Mouse (Mus musculus) forebrain, embryonic 13.5 days (tissue): ENCODE measurements around the gene Sco2. TPM values are rescaled to one million over a fixed set of nuclear protein-coding genes. Genes with fewer than 3 reads are reported as not detected.

Experiments used
- ATAC-seq: fragments of 200-750 bp; cut with Nextera tagmentation; 2 replicates; pipeline ENCODE4 v1.8.0; 2017
- H3K27ac ChIP-seq: fragments of 300-500 bp; sonication (generic); 2 replicates; pipeline ENCODE4 v1.5.1; 2015; ENCODE audit warnings: inconsistent platforms, mild to moderate bottlenecking, moderate library complexity
- H3K27me3 ChIP-seq: fragments of 300-500 bp; sonication (generic); 2 replicates; pipeline ENCODE4 v1.6.1; 2015; ENCODE audit warnings: mild to moderate bottlenecking, inconsistent platforms
- H3K36me3 ChIP-seq: fragments of 300-500 bp; sonication (generic); 2 replicates; pipeline ENCODE4 v1.6.1; 2015; ENCODE audit warnings: mild to moderate bottlenecking, inconsistent platforms; ENCODE audit not compliant: poor library complexity, severe bottlenecking
- H3K4me1 ChIP-seq: fragments of 300-500 bp; sonication (generic); 2 replicates; pipeline ENCODE4 v1.6.1; 2015; ENCODE audit warnings: inconsistent platforms
- H3K4me2 ChIP-seq: fragments of 300-500 bp; sonication (generic); 2 replicates; pipeline ENCODE4 v1.6.1; 2015; ENCODE audit warnings: inconsistent platforms, mild to moderate bottlenecking, moderate library complexity
- H3K4me3 ChIP-seq: fragments of 300-500 bp; sonication (generic); 2 replicates; pipeline ENCODE4 v1.5.1; 2015; ENCODE audit warnings: mild to moderate bottlenecking, inconsistent platforms
- H3K9ac ChIP-seq: fragments of 300-500 bp; sonication (generic); 2 replicates; pipeline ENCODE4 v1.6.1; 2015; ENCODE audit warnings: mild to moderate bottlenecking, inconsistent platforms
- H3K9me3 ChIP-seq: fragments of 300-500 bp; sonication (generic); replicated peaks from 2 replicates; pipeline ENCODE4 v1.6.1; 2016; ENCODE audit warnings: inconsistent platforms
- WGBS: fragments of 180-500 bp; shearing (Covaris S2); methylation state at CpG from one replicate; pipeline ENCODE4 v1.1.7; 2015; 5-methylcytosine and 5-hydroxymethylcytosine counted together
- polyA plus RNA-seq: library from polyadenylated mRNA; unstranded; fragments of >200 nt; fragmentation: Nextera tagmentation; extraction: Ambion mirVana; gene quantifications from 2 replicates; pipeline ENCODE4 v1.2.1, GENCODE M21; 2015

The Sco2 gene
- polyA plus RNA-seq, 1 experiment from 2014 or later, result 4.0 TPM

GRCm38 (mm10) chr15:89372068-89372467 is 1.6 kb downstream of the Sco2 start:
- no peak overlapping the region for H3K4me3 ChIP-seq
- H3K27me3 ChIP-seq, result peaks cover 17% of the 10 kb centered on the region
- H3K27ac ChIP-seq, result no peak overlapping the region
- H3K36me3 ChIP-seq, result peaks cover 58% of the 10 kb centered on the region
- H3K4me2 ChIP-seq, result no peak overlapping the region
- no peak for ATAC-seq
- no peaks in the 10 kb centered on the region for H3K9me3 ChIP-seq
- H3K9ac ChIP-seq, result no peak overlapping the region; the same call in 1 of the 2 replicates
- WGBS, result 81% methylated on average over 13 of the region's 13 CpGs
- peaks cover 16% of the 10 kb centered on the region for H3K4me1 ChIP-seq

GRCm38 (mm10) chr15:89365141-89365551 is 8.5 kb downstream of the Sco2 start:
- no peak overlapping the region for H3K9ac ChIP-seq
- WGBS, result 98% methylated on average over 4 of the region's 4 CpGs
- H3K4me3 ChIP-seq, result no peak overlapping the region
- ATAC-seq, result no peak
- no peak overlapping the region for H3K27ac ChIP-seq
- H3K9me3 ChIP-seq, result no peaks in the 10 kb centered on the region
- H3K4me2 ChIP-seq, result no peak overlapping the region
- no peaks in the 10 kb centered on the region for H3K4me1 ChIP-seq
- H3K36me3 ChIP-seq, result peaks cover 100% of the 10 kb centered on the region
- H3K27me3 ChIP-seq, result no peaks in the 10 kb centered on the region

GRCm38 (mm10) chr15:89363051-89363450 is 10.6 kb downstream of the Sco2 start:
- no peak overlapping the region for H3K4me3 ChIP-seq
- H3K9ac ChIP-seq, result no peak overlapping the region
- peaks cover 9% of the 10 kb centered on the region; the same call in 1 of the 2 replicates for H3K4me1 ChIP-seq
- H3K9me3 ChIP-seq, result no peaks in the 10 kb centered on the region
- H3K36me3 ChIP-seq, result peaks cover 84% of the 10 kb centered on the region
- no peaks in the 10 kb centered on the region for H3K27me3 ChIP-seq
- ATAC-seq, result no peak
- no peak overlapping the region for H3K27ac ChIP-seq
- no peak overlapping the region for H3K4me2 ChIP-seq
- WGBS, result 92% methylated on average over 7 of the region's 7 CpGs

- Histone ChIP-seq H3K9me3 (no peaks in the 10 kb centered on the region), H3K4me2 (no peak overlapping the region), H3K27me3 (no peaks in the 10 kb centered on the region), H3K4me1 (peaks cover 41% of the 10 kb centered on the region), H3K36me3 (peaks cover 47% of the 10 kb centered on the region), H3K4me3 (no peak overlapping the region), H3K9ac (no peak overlapping the region), H3K27ac (no peak overlapping the region)
- WGBS, result 90% methylated on average over 3 of the region's 3 CpGs
- ATAC-seq, result no peak
These were observed 14.9 kb downstream of the Sco2 start for GRCm38 (mm10) chr15:89358784-89359183.

GRCm38 (mm10) chr15:89356372-89356771 is 17.3 kb downstream of the Sco2 start:
- Histone ChIP-seq H3K36me3 (peaks cover 47% of the 10 kb centered on the region), H3K27ac (peak overlapping the region; percentile 81), H3K27me3 (no peaks in the 10 kb centered on the region), H3K4me3 (peak overlapping the region; percentile 85), H3K4me1 (peaks cover 41% of the 10 kb centered on the region), H3K9ac (peak overlapping the region; percentile 90), H3K4me2 (peak overlapping the region; percentile 83), H3K9me3 (no peaks in the 10 kb centered on the region)
- peak; percentile 61 for ATAC-seq
- WGBS, result under 1% methylated on average over 15 of the region's 15 CpGs

- Histone ChIP-seq H3K4me1 (peaks cover 41% of the 10 kb centered on the region), H3K9ac (peak within 1 kb of the TSS; percentile 90), H3K27me3 (no peaks in the 10 kb centered on the region), H3K36me3 (peaks cover 47% of the 10 kb centered on the region), H3K27ac (peak within 1 kb of the TSS; percentile 81), H3K4me2 (peak within 1 kb of the TSS; percentile 83), H3K9me3 (no peaks in the 10 kb centered on the region), H3K4me3 (peak within 1 kb of the TSS; percentile 85)
- under 1% methylated on average over 61 of the region's 64 CpGs for WGBS
- ATAC-seq, result peak; percentile 94
These were observed 18.1 kb downstream of the Sco2 start, which contains the start of the genes Lmf2 and Ncaph2 for GRCm38 (mm10) chr15:89355241-89356187. TSS of gene Lmf2 (minus strand) at chr15:89355659. TSS of gene Ncaph2 (plus strand) at chr15:89355719.

- H3K4me3 ChIP-seq, result peak overlapping the region; percentile 85
- 87% methylated on average over 7 of the region's 7 CpGs for WGBS
- H3K4me1 ChIP-seq, result peaks cover 41% of the 10 kb centered on the region
- H3K27me3 ChIP-seq, result no peaks in the 10 kb centered on the region
- H3K9ac ChIP-seq, result peak overlapping the region; percentile 90
- no peak for ATAC-seq
- H3K27ac ChIP-seq, result no peak overlapping the region; the same call in 1 of the 2 replicates
- no peaks in the 10 kb centered on the region for H3K9me3 ChIP-seq
- peaks cover 51% of the 10 kb centered on the region for H3K36me3 ChIP-seq
- H3K4me2 ChIP-seq, result peak overlapping the region; percentile 83
These were observed 19.2 kb downstream of the Sco2 start for GRCm38 (mm10) chr15:89354455-89354854.

- no peak for ATAC-seq
- Histone ChIP-seq H3K9me3 (no peaks in the 10 kb centered on the region), H3K4me2 (peak overlapping the region; percentile 83; the same call in 1 of the 2 replicates), H3K4me1 (peaks cover 37% of the 10 kb centered on the region), H3K27ac (no peak overlapping the region), H3K4me3 (no peak overlapping the region; the same call in 1 of the 2 replicates), H3K36me3 (peaks cover 51% of the 10 kb centered on the region), H3K27me3 (no peaks in the 10 kb centered on the region), H3K9ac (peak overlapping the region; percentile 90; the same call in 1 of the 2 replicates)
- 94% methylated on average over 16 of the region's 16 CpGs for WGBS
These were observed 19.8 kb downstream of the Sco2 start for GRCm38 (mm10) chr15:89353837-89354236.

- Histone ChIP-seq H3K27ac (no peak overlapping the region), H3K4me2 (no peak overlapping the region), H3K27me3 (no peaks in the 10 kb centered on the region), H3K9ac (no peak overlapping the region), H3K4me3 (no peak overlapping the region), H3K4me1 (peaks cover 30% of the 10 kb centered on the region), H3K36me3 (peaks cover 46% of the 10 kb centered on the region), H3K9me3 (no peaks in the 10 kb centered on the region)
- ATAC-seq, result no peak
- 98% methylated on average over 12 of the region's 12 CpGs for WGBS
These were observed 20.9 kb downstream of the Sco2 start for GRCm38 (mm10) chr15:89352795-89353194.

- no peak overlapping the region for H3K9ac ChIP-seq
- no peak overlapping the region for H3K27ac ChIP-seq
- H3K36me3 ChIP-seq, result peaks cover 46% of the 10 kb centered on the region
- 97% methylated on average over 14 of the region's 14 CpGs for WGBS
- H3K27me3 ChIP-seq, result no peaks in the 10 kb centered on the region
- peaks cover 23% of the 10 kb centered on the region for H3K4me1 ChIP-seq
- no peaks in the 10 kb centered on the region for H3K9me3 ChIP-seq
- H3K4me3 ChIP-seq, result no peak overlapping the region
- no peak for ATAC-seq
- no peak overlapping the region for H3K4me2 ChIP-seq
These were observed 21.6 kb downstream of the Sco2 start for GRCm38 (mm10) chr15:89352054-89352453.

GRCm38 (mm10) chr15:89351302-89351701 is 22.3 kb downstream of the Sco2 start:
- H3K27ac ChIP-seq, result no peak overlapping the region
- WGBS, result 91% methylated on average over 15 of the region's 15 CpGs
- no peaks in the 10 kb centered on the region for H3K27me3 ChIP-seq
- H3K4me2 ChIP-seq, result no peak overlapping the region
- H3K4me3 ChIP-seq, result no peak overlapping the region
- H3K4me1 ChIP-seq, result peaks cover 15% of the 10 kb centered on the region
- H3K9ac ChIP-seq, result no peak overlapping the region
- ATAC-seq, result no peak
- H3K36me3 ChIP-seq, result peaks cover 46% of the 10 kb centered on the region
- H3K9me3 ChIP-seq, result no peaks in the 10 kb centered on the region

GRCm38 (mm10) chr15:89350447-89350846 is 23.2 kb downstream of the Sco2 start:
- WGBS, result 88% methylated on average over 5 of the region's 5 CpGs
- Histone ChIP-seq H3K9ac (no peak overlapping the region), H3K4me1 (peaks cover 14% of the 10 kb centered on the region), H3K27me3 (no peaks in the 10 kb centered on the region), H3K9me3 (no peaks in the 10 kb centered on the region), H3K36me3 (peaks cover 46% of the 10 kb centered on the region), H3K4me3 (no peak overlapping the region), H3K4me2 (no peak overlapping the region), H3K27ac (no peak overlapping the region)
- ATAC-seq, result no peak
